Mouse (Mus musculus) right cerebral cortex, postnatal 14 days (tissue): Measurements from ENCODE around the gene Trim54.

Experiments
- DNase-seq: peaks from one replicate; pipeline ENCODE4 v3.0.0; 2022

Gene Trim54

GRCm38 (mm10) chr5:31108000-31108490 is 8.5 kb upstream of the Trim54 start, which contains the start of gene Slc30a3:
Slc30a3 (minus strand) TSS chr5:31108237.
- DNase-seq: no peak

- DNase-seq: no peak
Measured at GRCm38 (mm10) chr5:31110781-31111180, 5.7 kb upstream of the Trim54 start.

DNA sequence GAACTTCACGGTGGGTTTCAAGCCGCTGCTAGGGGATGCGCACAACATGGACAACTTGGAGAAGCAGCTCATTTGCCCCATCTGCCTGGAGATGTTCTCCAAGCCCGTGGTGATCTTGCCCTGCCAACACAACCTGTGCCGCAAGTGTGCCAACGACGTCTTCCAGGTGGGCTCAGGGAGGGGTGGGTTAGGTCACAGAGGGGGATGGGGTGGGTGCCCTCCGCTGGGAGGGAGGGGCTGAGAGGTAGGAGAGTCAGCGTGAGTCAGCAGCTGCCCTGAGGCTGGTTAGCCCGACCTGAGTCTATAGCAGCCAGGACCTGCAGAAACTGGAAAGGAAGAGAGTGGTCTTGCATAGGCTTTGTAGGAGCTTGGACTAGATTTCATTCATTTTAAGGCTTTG is 400 bp downstream of the Trim54 start:
- DNase-seq: no peak

DNA sequence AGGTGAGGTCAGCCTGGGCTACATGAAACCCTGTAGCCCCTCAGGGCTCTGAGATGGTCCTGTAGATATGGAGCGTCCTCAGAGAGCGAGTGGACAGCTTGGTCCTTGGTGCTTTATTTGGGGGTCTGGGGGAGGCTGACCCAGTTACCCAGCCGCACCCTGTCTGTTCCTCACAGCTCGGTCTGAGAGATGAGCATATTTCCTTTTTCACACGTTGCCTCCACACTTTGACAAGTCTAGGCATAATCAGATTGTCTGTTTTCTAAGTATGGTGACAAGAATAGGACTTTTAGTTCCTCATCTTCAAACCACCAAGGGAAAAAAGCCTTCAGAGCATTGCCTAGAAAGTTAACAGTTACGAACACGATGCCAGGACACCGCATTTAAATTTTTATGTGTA is 4.6 kb downstream of the Trim54 start:
- no peak for DNase-seq

GRCm38 (mm10) chr5:31123481-31123880 is 7.0 kb downstream of the Trim54 start:
- no peak for DNase-seq

- DNase-seq: no peak
Measured at GRCm38 (mm10) chr5:31126050-31126449, 9.5 kb downstream of the Trim54 start.

DNA sequence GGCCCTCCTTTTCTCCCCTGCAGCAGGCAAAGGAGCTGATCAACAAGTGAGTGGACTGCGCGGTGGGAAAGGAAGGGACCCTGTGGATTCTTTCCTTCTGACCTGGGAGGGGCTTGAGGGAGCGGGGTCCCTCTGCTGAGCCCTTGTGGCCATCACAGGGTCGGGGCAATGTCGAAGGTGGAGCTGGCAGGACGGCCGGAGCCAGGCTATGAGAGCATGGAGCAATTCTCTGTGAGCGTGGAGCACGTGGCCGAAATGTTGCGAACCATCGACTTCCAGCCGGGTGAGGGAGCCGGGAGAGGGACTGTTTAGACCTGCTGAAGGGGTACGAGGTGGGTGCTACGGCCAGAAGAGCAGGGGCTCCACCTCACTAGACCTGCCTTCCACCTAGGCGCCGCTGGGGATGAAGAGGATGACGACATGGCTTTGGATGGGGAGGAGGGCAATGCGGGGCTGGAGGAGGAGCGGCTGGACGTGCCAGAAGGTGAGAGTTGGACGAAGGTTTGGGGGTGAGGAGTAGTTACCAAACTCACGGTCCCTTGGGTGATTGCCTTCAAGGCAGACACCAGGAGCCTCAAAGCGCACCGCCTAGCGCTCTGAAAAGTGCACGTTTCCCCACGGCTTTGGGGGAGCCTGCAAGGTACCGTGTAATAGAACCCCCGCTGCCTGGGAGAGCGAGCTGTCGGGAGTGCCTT is 20.4 kb downstream of the Trim54 start:
- no peak for DNase-seq

- no peak for DNase-seq
Measured at GRCm38 (mm10) chr5:31137658-31138057, 21.1 kb downstream of the Trim54 start.

GRCm38 (mm10) chr5:31138241-31138967 is 21.9 kb downstream of the Trim54 start, which contains the start of gene Ucn:
Ucn (minus strand) TSS chr5:31138829.
- DNase-seq: peak; percentile 19

GRCm38 (mm10) chr5:31138968-31139425 is 22.5 kb downstream of the Trim54 start:
- no peak for DNase-seq

GRCm38 (mm10) chr5:31149781-31150180 is 33.3 kb downstream of the Trim54 start:
- DNase-seq: no peak

GRCm38 (mm10) chr5:31151746-31152145 is 35.2 kb downstream of the Trim54 start:
- no peak for DNase-seq

DNA sequence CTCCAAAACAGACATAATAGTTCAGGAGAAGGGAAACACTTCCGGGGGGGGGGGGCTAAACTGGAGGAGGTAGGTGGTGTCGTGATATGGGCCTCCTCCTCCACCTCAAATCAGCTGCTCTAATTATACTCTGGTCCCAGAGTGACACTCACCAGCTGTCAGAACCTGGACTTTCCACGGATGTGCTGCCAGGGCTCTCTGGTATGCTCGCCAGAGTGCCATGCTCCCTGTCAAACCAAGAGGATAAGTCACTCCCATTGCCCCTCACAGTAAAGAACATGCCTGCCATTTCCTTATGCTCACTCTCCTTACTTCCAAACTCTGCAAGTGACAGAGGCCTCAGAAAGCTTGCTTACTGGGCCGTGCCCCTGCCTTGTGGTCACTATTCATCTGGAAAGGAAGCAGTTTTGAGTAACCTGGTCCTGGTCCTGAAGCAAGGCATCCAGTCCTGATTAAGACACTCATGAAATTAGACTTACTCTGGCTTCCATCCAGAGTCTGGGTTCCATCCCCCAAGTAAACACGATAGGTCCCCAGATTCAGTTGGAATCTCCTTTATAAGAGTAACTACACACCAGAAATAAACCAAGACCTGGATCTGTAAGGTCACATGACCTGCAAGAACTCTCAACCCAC is 37.1 kb downstream of the Trim54 start:
- DNase-seq: no peak

DNA sequence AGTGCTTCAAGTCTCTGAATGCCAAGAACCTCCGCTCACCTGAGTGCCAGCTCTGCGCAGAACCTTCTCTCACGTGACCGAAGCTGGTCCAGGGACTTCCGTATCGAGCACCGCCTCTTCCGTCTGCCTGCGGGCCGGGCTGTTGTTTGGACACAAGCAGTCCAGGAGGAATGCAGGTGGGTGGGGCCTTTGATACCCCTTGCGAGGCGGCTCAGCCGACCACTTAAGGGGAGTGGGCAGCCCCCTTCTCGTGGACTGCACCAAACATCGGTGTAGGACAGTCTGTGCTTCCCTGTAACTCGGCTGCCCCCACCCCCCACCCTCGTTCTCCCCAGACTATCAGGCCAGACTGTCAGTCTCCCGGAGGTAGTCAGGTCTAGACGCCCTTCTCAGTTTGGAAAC is 37.6 kb downstream of the Trim54 start, which contains the start of gene Mpv17:
Gene Mpv17 (minus strand): TSS at position 100 of the 402 bp plus-strand sequence.
- DNase-seq: peak; percentile 68

GRCm38 (mm10) chr5:31162462-31162861 is 46.0 kb downstream of the Trim54 start:
- DNase-seq: no peak

- no peak for DNase-seq
Measured at GRCm38 (mm10) chr5:31164878-31165277, 48.4 kb downstream of the Trim54 start.

DNA sequence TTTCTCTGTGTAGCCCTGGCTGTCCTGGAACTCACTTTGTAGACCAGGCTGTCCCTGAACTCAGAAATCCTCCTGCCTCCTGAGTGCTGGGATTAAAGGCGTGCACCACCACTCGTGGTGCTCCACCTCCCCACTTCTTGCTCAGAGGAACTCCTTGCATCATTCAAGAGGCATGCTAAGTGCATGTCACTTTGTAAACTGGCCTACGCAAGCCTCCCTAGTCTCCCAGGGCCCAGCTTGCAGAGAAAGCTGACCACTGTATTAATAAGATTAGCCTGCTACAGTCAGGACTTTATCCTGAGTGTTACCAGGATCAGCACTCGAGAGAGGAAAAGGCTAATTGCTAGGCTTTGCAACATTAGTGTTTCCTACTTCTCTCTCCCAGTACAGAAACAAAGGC is 52.1 kb downstream of the Trim54 start:
- DNase-seq: no peak

DNA sequence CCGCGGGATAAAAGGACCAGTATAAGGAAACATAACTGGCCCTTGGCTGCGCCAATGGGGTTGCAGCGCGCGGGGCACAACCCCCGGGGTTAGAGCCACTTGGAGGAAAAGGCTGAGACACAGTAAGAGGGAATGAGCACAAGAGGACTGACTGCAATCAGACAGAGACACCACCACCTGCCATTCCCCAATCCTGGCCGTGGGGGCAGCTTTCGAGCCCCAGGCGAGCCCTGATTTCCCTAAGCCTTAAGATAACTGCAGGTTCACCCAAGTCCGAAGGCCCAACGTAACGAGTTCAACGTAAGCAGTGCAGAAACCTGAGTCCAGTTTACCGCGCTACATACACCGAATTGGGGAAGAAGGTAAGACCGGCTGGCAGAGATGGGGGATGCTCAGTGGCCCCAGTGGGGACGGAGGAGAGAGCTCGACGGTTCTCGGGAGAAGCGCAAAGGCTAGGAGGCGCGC is 62.8 kb downstream of the Trim54 start:
- DNase-seq: no peak

GRCm38 (mm10) chr5:31179766-31180630 is 63.5 kb downstream of the Trim54 start, which contains the start of the genes Gm29609 and Gtf3c2:
Gm29609 (minus strand) TSS chr5:31179911.
Gtf3c2 (minus strand) TSS chr5:31180144.
- peak; percentile 97 for DNase-seq

DNA sequence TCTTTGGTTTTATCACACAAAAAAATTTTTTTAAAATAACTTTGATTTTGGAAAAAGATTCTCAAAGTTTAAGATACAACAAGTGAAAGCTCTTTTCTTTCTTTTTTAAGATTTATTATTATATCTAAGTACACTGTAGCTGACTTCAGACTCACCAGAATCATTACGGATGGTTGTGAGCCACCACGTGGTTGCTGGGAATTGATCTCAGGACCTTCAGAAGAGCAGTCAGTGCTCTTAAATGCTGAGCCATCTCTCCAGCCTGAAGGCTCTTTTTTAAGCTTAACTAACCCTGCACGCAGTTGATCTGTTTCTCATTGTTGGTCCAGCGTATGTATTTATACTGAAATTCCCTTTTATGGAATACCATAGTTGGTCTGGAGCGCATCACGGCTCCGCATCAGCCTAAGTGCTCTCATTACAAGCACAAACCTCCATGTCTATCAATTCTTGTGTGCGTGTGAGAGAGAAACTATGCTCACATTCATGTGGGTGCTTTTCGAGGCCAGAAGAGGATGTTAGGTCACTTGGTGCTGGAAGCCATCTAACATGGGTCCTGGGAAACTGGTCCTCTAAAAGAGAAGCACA is 64.8 kb downstream of the Trim54 start:
- no peak for DNase-seq

DNA sequence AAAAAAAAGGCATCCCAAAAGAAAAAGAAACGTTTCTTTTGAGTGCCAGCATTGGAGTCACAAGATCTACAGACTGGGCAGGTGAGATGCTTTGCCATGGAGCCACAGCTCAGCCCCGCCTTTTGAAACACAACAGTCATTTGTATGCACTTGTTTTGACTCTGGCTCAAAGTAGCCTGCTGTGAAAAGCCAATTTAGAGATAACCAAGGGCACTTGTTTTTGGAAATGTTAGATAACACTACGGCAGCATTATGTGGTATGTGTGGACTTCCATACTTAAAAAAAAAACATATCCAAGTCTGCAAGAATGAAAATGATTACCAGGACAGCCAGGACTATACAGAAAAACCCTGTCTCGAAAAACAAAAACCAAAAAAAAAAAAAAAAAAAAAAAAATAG is 67.2 kb downstream of the Trim54 start:
- no peak for DNase-seq
